Mouse (Mus musculus): ENCODE results near the gene Fnbp1. TPM values are rescaled to one million over a fixed set of nuclear protein-coding genes. Genes with fewer than 3 reads are reported as not detected.
A peak's percentile ranks its signal among the peaks of the same experiment; 100 is the strongest.

Fnbp1 gene
- polyA plus RNA-seq, 1 experiment, result 148 TPM

DNA sequence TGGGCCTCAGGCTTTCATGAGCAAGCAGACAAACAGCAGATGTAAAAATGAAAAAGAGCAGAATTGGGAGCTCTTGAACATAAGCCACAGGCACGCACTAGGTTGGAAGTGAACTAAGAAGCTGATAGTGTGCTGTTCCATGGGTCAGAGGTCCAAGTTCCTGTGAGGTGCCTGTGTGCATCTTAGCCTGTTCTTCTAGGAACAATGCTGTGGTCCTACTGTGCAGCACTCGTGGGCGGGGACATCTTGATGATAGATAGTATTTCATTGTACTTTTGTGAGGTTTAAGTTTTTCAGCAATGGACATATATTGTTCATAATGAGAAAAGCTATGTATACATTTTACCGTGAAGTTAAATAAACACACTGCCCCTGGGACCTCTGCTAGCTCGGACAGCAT is 134.6 kb downstream of the Fnbp1 start:
- no peak for DNase-seq
- TF ChIP-seq POLR2A (IDR thresholded peaks at IDR 0.05; ENCODE audit: control insufficient read depth, extremely low read depth, insufficient read depth, low read length, poor library complexity) (no peak), CTCF (IDR thresholded peaks at IDR 0.05; ENCODE audit: borderline replicate concordance, control insufficient read depth, extremely low read depth, insufficient read depth, low read length, poor library complexity) (no peak)
- no peak overlapping the region for H3K27ac ChIP-seq (ENCODE audit: control insufficient read depth, insufficient read depth, low read length)
- no peak overlapping the region for H3K4me3 ChIP-seq (ENCODE audit: control insufficient read depth, insufficient read depth, low read length)
- H3K4me1 ChIP-seq (replicated peaks; ENCODE audit: control insufficient read depth, insufficient read depth, low read length), result no peaks in the 10 kb centered on the region
- 94% methylated on average over 5 of the region's 5 CpGs for WGBS
- no peaks in the 10 kb centered on the region for H3K27me3 ChIP-seq (ENCODE audit: control insufficient read depth, insufficient read depth, low read length)
- no peaks in the 10 kb centered on the region for H3K36me3 ChIP-seq (ENCODE audit: control insufficient read depth, insufficient read depth, low read length)

DNA sequence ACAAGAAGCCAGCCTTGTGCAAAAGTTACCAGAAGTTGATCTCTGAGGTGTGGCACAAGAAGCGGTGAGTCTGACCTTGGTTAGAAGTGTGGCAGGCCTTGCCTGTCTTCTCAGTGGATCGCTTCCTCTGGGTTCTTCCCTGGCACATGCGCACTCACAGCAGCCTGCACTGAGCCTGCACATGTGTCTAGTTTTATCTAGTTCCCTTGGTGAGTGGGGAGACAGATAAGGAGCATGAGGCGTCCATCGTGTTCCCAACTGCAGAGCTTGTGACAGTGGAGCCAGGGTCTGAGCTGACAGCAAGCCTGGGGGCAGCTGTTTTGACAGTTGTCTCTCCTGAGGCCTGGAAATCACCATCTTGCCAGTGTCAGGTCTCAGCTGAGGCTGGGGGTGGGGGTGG is 135.4 kb downstream of the Fnbp1 start:
- Histone ChIP-seq H3K36me3 (ENCODE audit: control insufficient read depth, insufficient read depth, low read length) (no peaks in the 10 kb centered on the region), H3K27ac (ENCODE audit: control insufficient read depth, insufficient read depth, low read length) (no peak overlapping the region), H3K4me1 (replicated peaks; ENCODE audit: control insufficient read depth, insufficient read depth, low read length) (no peaks in the 10 kb centered on the region), H3K4me3 (ENCODE audit: control insufficient read depth, insufficient read depth, low read length) (no peak overlapping the region), H3K27me3 (ENCODE audit: control insufficient read depth, insufficient read depth, low read length) (no peaks in the 10 kb centered on the region)
- DNase-seq, result peak; percentile 24
- 58% methylated on average over 5 of the region's 5 CpGs for WGBS
- TF ChIP-seq POLR2A (IDR thresholded peaks at IDR 0.05; ENCODE audit: control insufficient read depth, extremely low read depth, insufficient read depth, low read length, poor library complexity) (no peak), CTCF (IDR thresholded peaks at IDR 0.05; ENCODE audit: borderline replicate concordance, control insufficient read depth, extremely low read depth, insufficient read depth, low read length, poor library complexity) (no peak)

DNA sequence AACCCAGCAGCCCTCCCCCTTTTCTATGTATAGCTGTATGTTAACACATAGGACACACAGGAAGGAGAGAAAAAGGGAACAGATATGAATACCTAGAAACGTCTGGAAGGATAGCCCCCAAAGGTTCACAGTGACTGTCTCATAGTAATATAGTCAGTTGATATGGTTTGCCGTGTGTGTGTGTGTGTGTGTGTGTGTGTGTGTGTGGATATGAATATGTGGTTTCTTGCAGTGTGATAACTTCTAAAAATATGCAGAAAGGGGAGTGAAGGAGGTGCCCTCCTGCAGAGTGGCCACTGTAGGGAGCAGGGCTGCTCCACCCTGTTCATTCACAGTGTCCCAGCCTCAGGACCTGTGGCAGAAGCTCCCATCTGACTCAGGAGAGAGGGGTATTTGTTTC is 136.4 kb downstream of the Fnbp1 start:
- 61% methylated on average over 2 of the region's 2 CpGs for WGBS
- Histone ChIP-seq H3K4me1 (replicated peaks; ENCODE audit: control insufficient read depth, insufficient read depth, low read length) (no peaks in the 10 kb centered on the region), H3K27ac (ENCODE audit: control insufficient read depth, insufficient read depth, low read length) (no peak overlapping the region), H3K27me3 (ENCODE audit: control insufficient read depth, insufficient read depth, low read length) (no peaks in the 10 kb centered on the region), H3K4me3 (ENCODE audit: control insufficient read depth, insufficient read depth, low read length) (no peak overlapping the region), H3K36me3 (ENCODE audit: control insufficient read depth, insufficient read depth, low read length) (no peaks in the 10 kb centered on the region)
- no peak for TF ChIP-seq CTCF (IDR thresholded peaks at IDR 0.05; ENCODE audit: borderline replicate concordance, control insufficient read depth, extremely low read depth, insufficient read depth, low read length, poor library complexity)
- no peak for TF ChIP-seq POLR2A (IDR thresholded peaks at IDR 0.05; ENCODE audit: control insufficient read depth, extremely low read depth, insufficient read depth, low read length, poor library complexity)
- DNase-seq, result no peak

DNA sequence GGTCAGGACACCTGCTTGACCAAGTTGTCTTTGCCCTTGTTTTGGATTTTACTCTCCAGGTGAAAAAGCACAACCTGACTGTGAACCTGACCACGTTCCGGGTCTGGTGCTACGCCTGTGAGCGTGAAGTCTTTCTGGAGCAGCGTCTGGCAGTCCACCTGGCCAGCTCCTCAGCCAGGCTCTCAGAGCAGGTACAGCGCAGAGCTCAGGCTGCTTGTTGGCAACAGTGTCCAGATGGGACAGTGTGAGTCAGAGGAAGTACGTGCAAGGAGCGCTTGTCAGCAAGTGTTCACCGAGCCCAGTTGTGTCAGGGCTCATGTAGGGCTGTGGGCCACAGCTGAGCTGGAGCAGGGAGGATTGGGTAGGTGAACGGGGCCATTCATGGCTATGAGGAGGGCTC is 139.0 kb downstream of the Fnbp1 start:
- Histone ChIP-seq H3K27ac (ENCODE audit: control insufficient read depth, insufficient read depth, low read length) (no peak overlapping the region), H3K4me1 (replicated peaks; ENCODE audit: control insufficient read depth, insufficient read depth, low read length) (no peaks in the 10 kb centered on the region), H3K36me3 (ENCODE audit: control insufficient read depth, insufficient read depth, low read length) (no peaks in the 10 kb centered on the region), H3K4me3 (ENCODE audit: control insufficient read depth, insufficient read depth, low read length) (no peak overlapping the region), H3K27me3 (ENCODE audit: control insufficient read depth, insufficient read depth, low read length) (no peaks in the 10 kb centered on the region)
- TF ChIP-seq POLR2A (IDR thresholded peaks at IDR 0.05; ENCODE audit: control insufficient read depth, extremely low read depth, insufficient read depth, low read length, poor library complexity) (no peak), CTCF (IDR thresholded peaks at IDR 0.05; ENCODE audit: borderline replicate concordance, control insufficient read depth, extremely low read depth, insufficient read depth, low read length, poor library complexity) (no peak)
- no peak for DNase-seq
- WGBS, result 97% methylated on average over 10 of the region's 10 CpGs

DNA sequence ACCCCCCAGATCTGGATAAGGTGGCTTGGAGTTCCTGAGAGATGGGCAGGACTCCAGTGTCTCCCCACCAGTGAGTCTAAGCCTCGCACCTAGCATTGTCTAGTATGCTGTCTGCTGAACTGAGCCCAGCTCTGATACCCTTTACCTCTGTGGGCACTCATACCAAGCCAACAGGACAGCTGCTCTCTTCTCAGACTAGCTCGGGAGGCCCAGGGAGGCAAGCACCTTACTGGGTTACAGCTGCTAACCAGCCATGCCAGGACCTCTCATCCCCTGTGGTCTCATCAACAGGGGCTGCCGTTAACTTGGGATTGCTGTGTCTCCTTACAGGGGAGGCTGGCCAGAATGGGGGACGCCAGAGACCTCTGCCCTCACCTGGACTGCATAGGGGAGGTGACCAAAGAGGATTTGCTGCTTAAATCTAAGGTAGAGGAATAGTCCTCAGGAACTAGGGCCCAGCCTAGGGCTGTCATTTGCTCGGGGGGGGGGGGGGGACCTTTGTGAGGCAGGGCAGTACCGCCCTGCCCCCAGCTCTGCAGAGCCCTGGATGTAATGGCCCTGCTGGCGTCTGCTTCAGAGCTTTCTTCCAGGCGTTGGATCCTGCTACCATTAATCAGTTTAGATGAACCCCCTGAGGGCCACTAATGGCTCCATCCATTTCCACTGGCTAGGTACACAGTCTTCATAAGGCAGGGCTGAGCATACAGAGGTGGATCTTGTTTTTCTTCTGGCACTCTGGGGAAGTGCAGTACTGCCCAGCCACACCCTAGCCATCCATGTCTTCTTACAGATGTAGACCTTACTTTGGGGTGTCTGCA is 143.2 kb downstream of the Fnbp1 start:
- no peak overlapping the region for H3K4me3 ChIP-seq (ENCODE audit: control insufficient read depth, insufficient read depth, low read length)
- TF ChIP-seq CTCF (IDR thresholded peaks at IDR 0.05; ENCODE audit: borderline replicate concordance, control insufficient read depth, extremely low read depth, insufficient read depth, low read length, poor library complexity) (no peak), POLR2A (IDR thresholded peaks at IDR 0.05; ENCODE audit: control insufficient read depth, extremely low read depth, insufficient read depth, low read length, poor library complexity) (no peak)

DNA sequence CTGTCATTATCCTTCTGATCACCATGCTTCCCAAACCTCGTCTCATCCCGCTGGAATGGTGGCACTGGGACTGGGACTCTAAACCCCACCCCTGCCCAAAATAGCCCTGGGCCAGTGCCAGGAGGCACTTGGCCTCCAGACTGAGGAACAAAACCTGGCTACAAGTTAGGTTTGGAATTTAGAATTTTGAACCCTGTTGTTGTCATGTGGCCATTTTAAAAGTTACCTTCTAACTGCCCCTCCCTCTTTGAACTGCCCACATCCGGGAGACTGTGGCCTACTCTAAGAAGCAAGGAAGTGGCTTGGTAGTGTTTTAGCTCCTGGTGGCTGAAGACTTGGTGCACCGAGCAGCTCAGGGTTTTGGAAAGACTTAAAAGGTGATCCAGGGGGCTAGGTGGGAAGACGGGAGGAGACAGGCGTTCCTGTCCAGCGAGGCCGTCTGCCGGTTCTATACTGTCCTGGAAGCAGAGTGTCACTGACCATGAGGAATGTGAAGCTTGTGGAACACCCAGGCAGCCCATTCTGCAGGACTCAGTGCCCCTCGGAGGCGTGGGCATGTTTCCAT is 146.3 kb downstream of the Fnbp1 start:
- no peak for TF ChIP-seq POLR2A (IDR thresholded peaks at IDR 0.05; ENCODE audit: control insufficient read depth, extremely low read depth, insufficient read depth, low read length, poor library complexity)
- no peak for TF ChIP-seq CTCF (IDR thresholded peaks at IDR 0.05; ENCODE audit: borderline replicate concordance, control insufficient read depth, extremely low read depth, insufficient read depth, low read length, poor library complexity)
- H3K27ac ChIP-seq (ENCODE audit: control insufficient read depth, insufficient read depth, low read length), result no peak overlapping the region
- no peaks in the 10 kb centered on the region for H3K27me3 ChIP-seq (ENCODE audit: control insufficient read depth, insufficient read depth, low read length)
- 78% methylated on average over 11 of the region's 11 CpGs for WGBS
- no peak overlapping the region for H3K4me3 ChIP-seq (ENCODE audit: control insufficient read depth, insufficient read depth, low read length)
- no peaks in the 10 kb centered on the region for H3K36me3 ChIP-seq (ENCODE audit: control insufficient read depth, insufficient read depth, low read length)
- H3K4me1 ChIP-seq (replicated peaks; ENCODE audit: control insufficient read depth, insufficient read depth, low read length), result peaks cover 3% of the 10 kb centered on the region; the same call in 1 of the 2 replicates
- DNase-seq, result no peak

More for the DNA sequence above, 143.2 kb downstream of the Fnbp1 start:
- peaks cover 3% of the 10 kb centered on the region; the same call in 1 of the 2 replicates for H3K4me1 ChIP-seq (replicated peaks; ENCODE audit: control insufficient read depth, insufficient read depth, low read length)
- no peak overlapping the region for H3K27ac ChIP-seq (ENCODE audit: control insufficient read depth, insufficient read depth, low read length)
- H3K36me3 ChIP-seq (ENCODE audit: control insufficient read depth, insufficient read depth, low read length), result no peaks in the 10 kb centered on the region
- no peak for DNase-seq
- WGBS, result 94% methylated on average over 8 of the region's 8 CpGs
- H3K27me3 ChIP-seq (ENCODE audit: control insufficient read depth, insufficient read depth, low read length), result no peaks in the 10 kb centered on the region
